Mouse (Mus musculus): ENCODE data around the gene Ephx1. TPM values are rescaled to one million over a fixed set of nuclear protein-coding genes. Genes with fewer than 3 reads are reported as not detected.

The Ephx1 gene
- polyA plus RNA-seq, 1 experiment from 2014 or later, result 2.0 TPM

DNA sequence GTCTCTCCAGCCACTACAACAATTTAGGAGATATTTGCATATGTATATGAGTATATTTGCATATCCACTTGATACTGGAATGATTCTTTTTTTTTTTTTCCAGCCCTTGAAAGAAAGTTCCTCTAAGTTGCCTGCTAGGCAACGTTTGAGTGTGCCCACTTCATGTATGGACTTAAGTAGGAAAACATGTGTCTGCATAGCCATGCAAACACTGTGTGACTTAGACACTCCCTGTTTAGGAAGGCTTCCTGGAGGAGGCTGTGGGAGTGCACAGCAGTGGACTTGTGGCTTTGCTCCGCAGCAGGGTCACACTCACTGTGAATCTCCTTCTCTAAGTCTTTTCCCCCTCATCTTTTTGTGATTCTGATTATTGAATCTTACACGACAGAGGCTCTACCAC, 61.9 kb downstream of the Ephx1 start:
- Histone ChIP-seq H3K9ac (replicated peaks) (no peak overlapping the region), H3K4me2 (replicated peaks) (no peak overlapping the region), H3K4me3 (replicated peaks) (no peak overlapping the region), H3K27me3 (no peaks in the 10 kb centered on the region), H3K36me3 (no peaks in the 10 kb centered on the region), H3K9me3 (no peaks in the 10 kb centered on the region), H3K4me1 (replicated peaks) (no peaks in the 10 kb centered on the region), H3K27ac (no peak overlapping the region)
- 58% methylated on average over 3 of the region's 3 CpGs for WGBS
- no peak for ATAC-seq

DNA sequence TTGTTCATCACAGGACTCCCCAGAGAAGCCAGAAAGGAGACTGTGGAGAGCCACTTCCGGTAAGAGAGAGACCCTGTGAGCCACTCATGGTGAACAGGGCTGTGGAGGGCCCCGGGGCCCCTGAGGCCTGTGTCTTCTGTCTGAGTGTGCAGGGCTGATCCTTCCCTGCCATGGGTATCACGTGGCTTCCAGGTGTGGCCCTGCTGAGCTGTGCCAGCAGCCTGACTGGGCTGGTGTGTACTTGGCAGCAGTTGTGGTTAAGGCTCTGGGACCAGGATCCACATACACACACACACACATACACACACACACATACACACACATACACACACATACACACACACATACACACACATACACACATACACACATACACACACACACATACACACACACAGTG, 62.7 kb downstream of the Ephx1 start:
- WGBS, result 90% methylated on average over 3 of the region's 3 CpGs

DNA sequence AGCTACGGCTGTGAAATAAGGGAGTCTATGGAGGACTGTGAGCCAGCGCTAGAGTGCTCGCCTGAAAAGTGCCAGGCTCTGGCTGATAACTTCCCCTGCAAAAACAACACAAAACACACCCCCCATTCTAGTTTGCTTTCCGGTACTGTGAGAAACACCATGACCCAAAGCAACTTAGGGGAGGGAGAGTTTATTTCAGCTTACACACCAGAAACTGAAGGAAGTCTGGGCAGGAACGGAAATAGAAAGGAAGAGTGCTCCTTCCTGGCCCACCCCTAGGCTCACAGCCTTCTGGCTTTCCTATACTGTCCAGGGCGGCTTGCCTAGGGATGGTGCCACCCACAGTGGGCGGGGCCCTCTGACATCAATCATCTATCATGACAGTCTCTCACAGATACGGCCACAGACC, 63.7 kb downstream of the Ephx1 start:
- no peaks in the 10 kb centered on the region for H3K27me3 ChIP-seq
- H3K4me1 ChIP-seq (replicated peaks), result no peaks in the 10 kb centered on the region
- 87% methylated on average over 8 of the region's 8 CpGs for WGBS
- H3K9me3 ChIP-seq, result no peaks in the 10 kb centered on the region
- H3K27ac ChIP-seq, result no peak overlapping the region
- no peak overlapping the region for H3K4me3 ChIP-seq (replicated peaks)
- H3K9ac ChIP-seq (replicated peaks), result no peak overlapping the region
- no peaks in the 10 kb centered on the region for H3K36me3 ChIP-seq
- ATAC-seq, result no peak
- no peak overlapping the region for H3K4me2 ChIP-seq (replicated peaks)

More for the DNA sequence above, 62.7 kb downstream of the Ephx1 start:
- Histone ChIP-seq H3K4me2 (replicated peaks) (no peak overlapping the region), H3K27ac (no peak overlapping the region), H3K9ac (replicated peaks) (no peak overlapping the region), H3K4me1 (replicated peaks) (no peaks in the 10 kb centered on the region), H3K4me3 (replicated peaks) (no peak overlapping the region), H3K27me3 (no peaks in the 10 kb centered on the region), H3K36me3 (no peaks in the 10 kb centered on the region), H3K9me3 (no peaks in the 10 kb centered on the region)
- no peak for ATAC-seq

DNA sequence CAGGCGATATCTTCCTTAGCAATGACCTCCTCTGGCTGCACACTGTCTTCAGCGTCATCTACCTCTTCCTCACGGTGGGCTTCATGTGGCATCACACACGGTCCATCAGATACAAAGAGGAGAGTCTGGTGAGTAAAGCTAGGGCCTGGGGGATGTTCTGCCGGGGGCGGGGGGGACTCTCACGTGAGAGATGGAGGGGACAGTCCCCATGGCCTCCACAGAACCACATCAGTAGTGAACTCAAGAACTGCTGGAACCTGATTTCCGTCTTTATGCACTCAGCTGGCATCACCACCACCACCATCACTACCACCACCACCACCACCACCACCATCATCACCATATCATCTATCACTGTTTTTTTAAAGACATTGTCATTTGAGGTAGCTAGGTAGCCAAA, 64.3 kb downstream of the Ephx1 start:
- no peak overlapping the region for H3K4me3 ChIP-seq (replicated peaks)
- no peak overlapping the region for H3K9ac ChIP-seq (replicated peaks)
- 91% methylated on average over 8 of the region's 8 CpGs for WGBS
- no peaks in the 10 kb centered on the region for H3K4me1 ChIP-seq (replicated peaks)
- H3K4me2 ChIP-seq (replicated peaks), result no peak overlapping the region
- no peaks in the 10 kb centered on the region for H3K27me3 ChIP-seq
- H3K9me3 ChIP-seq, result no peaks in the 10 kb centered on the region
- H3K36me3 ChIP-seq, result no peaks in the 10 kb centered on the region
- no peak for ATAC-seq
- no peak overlapping the region for H3K27ac ChIP-seq

DNA sequence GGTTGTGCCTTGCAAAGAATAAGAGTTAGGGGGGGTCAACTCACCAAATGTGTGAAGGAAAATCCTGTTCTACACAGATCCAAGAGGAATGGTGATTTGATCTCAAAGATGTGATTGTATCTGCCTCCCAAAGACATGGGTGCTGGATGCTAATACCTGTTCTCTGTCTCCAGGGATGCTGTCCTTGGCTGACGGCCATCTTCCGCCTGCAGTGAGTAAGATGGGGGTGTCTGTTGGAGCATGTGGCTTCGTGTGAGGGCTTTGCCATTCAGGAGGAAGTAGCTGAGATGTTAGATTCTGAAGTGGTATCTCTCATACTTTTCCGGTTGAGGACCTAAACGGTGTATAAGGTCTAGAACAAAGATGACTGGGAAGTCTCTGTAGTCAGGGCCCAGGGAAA, 67.9 kb downstream of the Ephx1 start:
- no peak overlapping the region for H3K9ac ChIP-seq (replicated peaks)
- H3K4me3 ChIP-seq (replicated peaks), result no peak overlapping the region
- no peaks in the 10 kb centered on the region for H3K4me1 ChIP-seq (replicated peaks)
- no peaks in the 10 kb centered on the region for H3K27me3 ChIP-seq
- no peak overlapping the region for H3K27ac ChIP-seq
- H3K9me3 ChIP-seq, result no peaks in the 10 kb centered on the region
- no peak for ATAC-seq
- 88% methylated on average over 5 of the region's 5 CpGs for WGBS
- no peaks in the 10 kb centered on the region for H3K36me3 ChIP-seq
- H3K4me2 ChIP-seq (replicated peaks), result no peak overlapping the region

DNA sequence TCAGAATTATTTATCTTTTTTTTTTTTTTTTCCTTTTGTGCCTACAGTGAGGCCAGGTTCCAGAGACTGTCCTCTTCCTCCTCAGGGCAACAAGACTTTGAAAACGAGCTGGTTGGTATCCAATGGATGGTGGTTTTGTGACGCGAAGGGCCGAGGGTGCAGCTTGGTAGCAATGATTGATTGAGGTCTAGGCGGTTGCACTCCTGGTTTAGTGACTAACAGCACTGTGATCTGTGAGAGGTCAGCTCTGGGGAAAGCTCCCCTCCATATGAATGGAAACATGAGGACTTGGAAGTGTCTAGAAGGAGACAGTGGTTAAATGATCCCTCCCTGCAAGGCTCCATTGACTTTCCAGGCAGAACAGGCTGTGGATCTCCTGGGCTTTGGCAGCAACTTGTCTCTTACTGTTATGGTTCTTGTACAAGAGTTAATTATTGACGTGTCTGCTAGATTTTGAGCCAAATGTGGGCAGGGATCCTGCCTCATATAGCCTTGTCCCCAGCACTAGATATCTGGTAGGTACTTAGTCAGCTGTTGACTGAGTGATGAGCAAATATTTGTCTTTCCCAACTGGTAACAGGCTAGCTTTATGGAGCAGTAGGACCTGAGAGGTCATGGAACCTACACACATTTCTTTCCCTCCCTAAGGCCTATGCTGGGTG, 68.5 kb downstream of the Ephx1 start:
- Histone ChIP-seq H3K9me3 (no peaks in the 10 kb centered on the region), H3K4me1 (replicated peaks) (no peaks in the 10 kb centered on the region), H3K4me3 (replicated peaks) (no peak overlapping the region), H3K27ac (no peak overlapping the region), H3K4me2 (replicated peaks) (no peak overlapping the region), H3K27me3 (no peaks in the 10 kb centered on the region), H3K36me3 (no peaks in the 10 kb centered on the region), H3K9ac (replicated peaks) (no peak overlapping the region)
- ATAC-seq, result no peak
- WGBS, result 86% methylated on average over 6 of the region's 6 CpGs

DNA sequence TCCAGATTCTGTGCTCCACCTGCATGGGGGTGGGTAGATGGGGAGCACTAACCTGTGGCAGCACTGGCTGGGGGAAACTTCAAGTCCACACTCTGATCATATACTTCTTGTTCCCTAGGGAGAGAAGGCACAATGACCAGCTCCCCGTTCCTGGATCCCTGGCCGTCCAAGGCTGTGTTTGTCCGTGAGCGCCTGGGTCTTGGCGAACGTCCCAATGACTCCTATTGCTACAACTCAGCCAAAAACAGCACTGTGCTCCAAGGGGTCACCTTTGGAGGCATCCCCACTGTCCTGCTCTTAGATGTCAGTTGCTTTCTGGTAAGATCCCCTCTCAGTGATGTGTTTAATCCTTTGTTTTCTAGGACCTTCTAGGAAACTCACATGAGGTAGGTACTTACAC, 74.3 kb downstream of the Ephx1 start:
- peaks cover 42% of the 10 kb centered on the region for H3K27me3 ChIP-seq
- H3K4me3 ChIP-seq (replicated peaks), result no peak overlapping the region
- no peak overlapping the region for H3K27ac ChIP-seq
- peaks cover 25% of the 10 kb centered on the region for H3K4me1 ChIP-seq (replicated peaks)
- H3K36me3 ChIP-seq, result no peaks in the 10 kb centered on the region
- 87% methylated on average over 6 of the region's 6 CpGs for WGBS
- H3K9me3 ChIP-seq, result no peaks in the 10 kb centered on the region
- H3K4me2 ChIP-seq (replicated peaks), result no peak overlapping the region
- no peak overlapping the region for H3K9ac ChIP-seq (replicated peaks)
- ATAC-seq, result no peak

DNA sequence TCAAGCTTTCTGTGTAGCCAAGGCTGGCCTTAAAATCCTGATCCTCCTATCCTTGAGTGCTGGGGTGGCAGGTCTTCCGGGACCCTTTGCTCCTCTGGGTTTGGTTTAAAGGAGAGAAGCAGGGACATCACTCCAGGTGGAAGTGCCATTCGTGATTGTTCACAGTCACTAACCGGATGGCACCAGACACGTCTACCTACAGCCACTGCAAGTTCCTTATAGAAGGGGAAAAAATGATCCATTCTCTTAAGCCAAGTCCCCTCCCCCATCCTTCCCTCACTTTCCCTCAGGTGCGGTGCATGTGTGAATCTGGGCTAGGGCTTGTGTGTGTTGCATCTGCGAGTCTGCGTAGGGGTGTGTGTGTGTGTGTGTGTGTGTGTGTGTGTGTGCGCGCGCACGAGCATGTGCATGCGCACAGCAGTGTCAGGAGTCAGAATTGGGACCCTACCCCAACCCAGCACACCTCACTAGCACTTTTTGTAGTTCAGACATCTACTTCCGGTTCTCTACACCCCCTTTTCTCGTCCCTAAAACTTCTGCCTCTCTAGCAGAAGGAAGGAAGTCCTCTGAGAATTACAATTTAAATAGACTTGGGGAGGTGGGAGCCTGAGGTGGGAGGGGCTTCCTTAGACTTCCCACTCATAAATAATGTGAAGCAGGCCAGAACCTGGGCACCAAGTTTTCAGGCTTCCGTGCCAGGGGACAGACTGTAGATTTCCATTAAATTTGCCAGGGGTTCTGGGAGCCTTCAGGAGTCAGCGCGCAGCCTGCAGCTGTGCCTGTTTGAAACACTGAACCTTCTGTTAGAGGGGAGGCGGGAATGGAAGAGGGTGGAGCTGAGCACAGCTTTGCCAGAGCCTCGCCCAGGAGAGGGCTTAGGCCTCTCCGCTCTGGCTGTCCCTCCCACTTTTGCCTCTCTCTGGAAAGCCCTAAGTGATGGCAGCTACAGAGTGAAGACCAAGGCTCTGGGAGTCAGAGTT, 75.4 kb downstream of the Ephx1 start:
- no peak overlapping the region for H3K4me3 ChIP-seq (replicated peaks)
- no peak overlapping the region for H3K4me2 ChIP-seq (replicated peaks)
- no peak overlapping the region for H3K9ac ChIP-seq (replicated peaks)
- ATAC-seq, result peak; percentile 62
- no peaks in the 10 kb centered on the region for H3K9me3 ChIP-seq
- peaks cover 53% of the 10 kb centered on the region for H3K27me3 ChIP-seq
- no peaks in the 10 kb centered on the region for H3K36me3 ChIP-seq
- H3K4me1 ChIP-seq (replicated peaks), result peaks cover 25% of the 10 kb centered on the region
- WGBS, result 27% methylated on average over 20 of the region's 20 CpGs
- no peak overlapping the region for H3K27ac ChIP-seq

DNA sequence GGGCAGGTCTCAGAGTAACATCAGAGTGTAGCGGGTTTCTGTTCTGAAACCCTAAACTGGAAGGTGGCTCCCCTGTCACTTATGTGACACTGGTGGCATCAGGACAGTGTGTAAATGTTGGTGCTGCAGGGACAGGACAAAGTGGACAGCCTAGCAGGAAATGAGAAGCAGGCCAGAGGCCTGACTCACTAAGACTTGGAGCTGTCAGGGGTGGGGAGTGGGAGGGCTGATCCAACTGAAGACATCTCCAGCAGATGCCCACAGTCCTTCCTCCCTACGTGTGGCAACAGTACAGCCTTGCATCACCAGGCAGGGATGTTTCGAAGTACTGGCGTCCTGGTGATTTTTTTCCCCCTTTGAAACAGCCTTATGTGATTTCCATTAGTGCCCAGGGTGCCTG, 76.2 kb downstream of the Ephx1 start:
- Histone ChIP-seq H3K36me3 (no peaks in the 10 kb centered on the region), H3K9me3 (no peaks in the 10 kb centered on the region), H3K9ac (replicated peaks) (no peak overlapping the region), H3K4me2 (replicated peaks) (no peak overlapping the region), H3K4me3 (replicated peaks) (no peak overlapping the region), H3K4me1 (replicated peaks) (peaks cover 25% of the 10 kb centered on the region), H3K27me3 (peaks cover 59% of the 10 kb centered on the region), H3K27ac (no peak overlapping the region)
- 78% methylated on average over 4 of the region's 4 CpGs for WGBS
- no peak for ATAC-seq

DNA sequence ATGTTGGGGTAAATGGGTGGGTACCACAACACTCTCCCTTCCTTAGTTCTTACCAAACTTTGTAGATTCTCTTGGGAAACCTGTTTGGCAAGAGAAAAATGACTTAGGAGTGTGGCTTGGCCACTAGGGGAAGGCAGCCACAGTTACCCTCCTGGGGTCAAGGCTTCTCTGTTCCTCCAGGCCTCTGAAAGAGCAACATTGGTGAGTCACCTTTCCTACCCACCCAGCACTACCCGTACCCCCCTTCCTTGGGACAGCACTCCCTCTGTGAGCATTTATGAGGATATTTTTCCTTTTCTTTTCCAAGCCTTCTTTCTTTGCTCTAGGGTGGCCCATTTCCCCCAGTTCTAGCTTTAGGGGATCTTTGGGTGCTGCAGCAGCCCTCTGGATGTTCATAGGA, 76.8 kb downstream of the Ephx1 start:
- Histone ChIP-seq H3K4me1 (replicated peaks) (peaks cover 25% of the 10 kb centered on the region), H3K9me3 (no peaks in the 10 kb centered on the region), H3K27me3 (peaks cover 59% of the 10 kb centered on the region), H3K9ac (replicated peaks) (no peak overlapping the region), H3K4me3 (replicated peaks) (no peak overlapping the region), H3K27ac (no peak overlapping the region), H3K4me2 (replicated peaks) (no peak overlapping the region), H3K36me3 (no peaks in the 10 kb centered on the region)
- WGBS, result 68% methylated on average over 1 of the region's 1 CpGs
- no peak for ATAC-seq

DNA sequence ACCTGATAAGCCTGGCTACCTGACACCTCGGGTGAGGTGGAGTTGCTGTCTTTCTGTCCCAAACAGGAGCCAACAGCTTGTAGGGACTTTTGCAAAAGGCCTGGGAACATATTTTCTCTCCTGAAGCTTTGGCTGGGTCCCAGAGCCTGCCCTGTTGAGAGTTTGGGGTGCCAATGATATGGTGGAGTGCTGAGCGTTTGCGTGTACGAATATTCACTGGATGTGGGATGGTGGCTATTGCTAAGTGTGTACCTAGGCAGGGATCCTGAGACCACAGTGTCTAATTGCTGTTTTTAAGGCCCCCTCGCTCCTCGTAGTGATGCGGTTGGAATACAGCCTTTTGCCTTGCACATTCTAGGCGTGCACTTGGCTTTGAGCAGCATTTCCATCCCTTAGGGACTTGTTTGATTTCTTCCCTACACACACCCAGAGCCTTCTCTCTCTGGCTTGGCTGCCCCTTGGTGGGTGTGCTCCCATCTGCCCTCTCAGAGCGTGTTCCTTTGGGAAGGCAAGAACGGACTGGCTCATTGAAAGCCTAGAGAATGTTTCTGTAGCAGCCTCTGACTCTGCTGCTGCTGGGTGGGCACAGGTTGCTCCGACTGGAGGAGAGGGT, 77.6 kb downstream of the Ephx1 start:
- Histone ChIP-seq H3K27ac (no peak overlapping the region), H3K9ac (replicated peaks) (peak overlapping the region; percentile 53; the same call in 1 of the 2 replicates), H3K27me3 (peaks cover 59% of the 10 kb centered on the region), H3K4me2 (replicated peaks) (peak overlapping the region; percentile 96), H3K4me3 (replicated peaks) (peak overlapping the region; percentile 66), H3K36me3 (no peaks in the 10 kb centered on the region), H3K9me3 (no peaks in the 10 kb centered on the region), H3K4me1 (replicated peaks) (peaks cover 25% of the 10 kb centered on the region)
- no peak for ATAC-seq
- 50% methylated on average over 11 of the region's 11 CpGs for WGBS
